Mouse (Mus musculus) ES-E14 (cell line): ENCODE measurements around the gene Gm45208. TPM values are rescaled to one million over a fixed set of nuclear protein-coding genes. Genes with fewer than 3 reads are reported as not detected.

Experiments
- DNase-seq: peaks from one replicate; pipeline ENCODE4 v3.0.0-alpha.2; 2013; ENCODE audit warnings: low read depth, low spot score
- H3K27ac ChIP-seq: 2 replicates; pipeline ENCODE4 v1.5.1; 2012; ENCODE audit warnings: low read depth, mild to moderate bottlenecking, low read length, moderate library complexity, mixed read lengths; ENCODE audit not compliant: poor library complexity, insufficient read depth, severe bottlenecking
- H3K36me3 ChIP-seq: 2 replicates; pipeline ENCODE4 v1.6.1; 2012; ENCODE audit warnings: mild to moderate bottlenecking, low read length, moderate library complexity, mixed read lengths; ENCODE audit not compliant: control insufficient read depth, poor library complexity, insufficient read depth, severe bottlenecking
- H3K4me1 ChIP-seq, 2 experiments: fragments of 150-350 bp in 1 of 2; sonication (generic) in 1 of 2; 2 replicates each; pipeline ENCODE4 v1.6.1; 2012; ENCODE audit warnings: low read length in 2 of 2, mild to moderate bottlenecking in 1 of 2, mixed read lengths in 1 of 2; ENCODE audit not compliant: control insufficient read depth in 2 of 2, insufficient read depth in 2 of 2, poor library complexity in 1 of 2
- H3K4me3 ChIP-seq, 2 experiments: fragments of 150-350 bp in 1 of 2; sonication (generic) in 1 of 2; 2 replicates each; pipeline ENCODE4 v1.5.1; 2012; ENCODE audit warnings: low read length in 2 of 2, low read depth in 1 of 2, mild to moderate bottlenecking in 1 of 2, mixed read lengths in 1 of 2; ENCODE audit not compliant: insufficient read depth in 1 of 2, poor library complexity in 1 of 2, severe bottlenecking in 1 of 2
- H3K9ac ChIP-seq: 2 replicates; pipeline ENCODE4 v1.6.1; 2012; ENCODE audit warnings: low read depth, mild to moderate bottlenecking, low read length, mixed read lengths; ENCODE audit not compliant: poor library complexity, insufficient read depth, severe bottlenecking
- H3K9me3 ChIP-seq: fragments of 150-350 bp; sonication (generic); 2 replicates; pipeline ENCODE4 v1.6.1; 2012; ENCODE audit warnings: low read depth, mild to moderate bottlenecking, low read length; ENCODE audit not compliant: control insufficient read depth, insufficient read depth
- CHD2 ChIP-seq: IDR thresholded peaks from 2 replicates; pipeline ENCODE4 v1.6.1; 2014; ENCODE audit warnings: mild to moderate bottlenecking, low read depth, low read length, inconsistent platforms
- HCFC1 ChIP-seq: IDR thresholded peaks from 2 replicates; pipeline ENCODE4 v1.6.1; 2012; ENCODE audit warnings: low read length, inconsistent platforms, borderline replicate concordance; ENCODE audit not compliant: insufficient read depth
- MAFK ChIP-seq: IDR thresholded peaks from 2 replicates; pipeline ENCODE4 v1.6.1; 2014; ENCODE audit warnings: mild to moderate bottlenecking, low read depth, low read length, inconsistent platforms; ENCODE audit not compliant: insufficient read depth
- ZC3H11A ChIP-seq: IDR thresholded peaks from 2 replicates; pipeline ENCODE4 v1.6.1; 2012; ENCODE audit warnings: low read depth, mild to moderate bottlenecking, inconsistent platforms, low read length, borderline replicate concordance
- ZNF384 ChIP-seq: IDR thresholded peaks from 2 replicates; pipeline ENCODE4 v1.6.1; 2012; ENCODE audit warnings: low read depth, low read length, inconsistent platforms
- in situ Hi-C, 2 experiments: fragments of 600-800 bp; cut with MboI; formaldehyde crosslinking; loops; one replicate each; pipeline ENCODE4 v1.15.1; 2025; ENCODE audit warnings: low sequenced_read_pairs in 2 of 2, inconsistent platforms in 1 of 2; ENCODE audit not compliant: unreplicated experiment in 2 of 2
- total RNA-seq: library from RNA; depleted of rRNA; stranded (reverse); fragments of 300-350 nt; gene quantifications from 2 replicates; pipeline ENCODE4 v1.2.3, GENCODE M21; 2012

Gene Gm45208
- total RNA-seq, 1 experiment = not detected

DNA sequence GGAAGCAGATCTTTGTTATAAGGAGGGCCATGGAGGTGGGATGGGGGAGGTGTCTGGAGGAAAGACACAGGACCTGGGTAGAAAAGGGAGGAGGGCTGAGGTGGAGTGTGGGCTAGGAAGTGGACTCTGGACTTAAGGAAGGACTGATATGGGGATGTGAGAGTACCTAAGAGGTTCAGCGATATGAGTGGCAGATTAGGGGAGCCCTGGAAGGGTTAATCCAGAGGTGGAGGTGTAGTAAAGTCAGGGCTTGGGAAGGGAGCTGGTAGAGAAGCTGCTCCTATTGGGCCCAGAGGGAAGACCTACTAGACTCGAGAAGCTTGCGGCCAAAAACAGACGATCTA, 6.8 kb downstream of the Gm45208 start:
- peaks cover 25% of the 10 kb centered on the region for H3K36me3 ChIP-seq
- peak overlapping the region; percentile 72 to 81 for H3K4me3 ChIP-seq
- H3K27ac ChIP-seq = peak overlapping the region; percentile 41; the same call in 1 of the 2 replicates
- H3K9me3 ChIP-seq = no peaks in the 10 kb centered on the region
- in situ Hi-C loops = no loop called here
- no peak for TF ChIP-seq HCFC1
- no peak for TF ChIP-seq CHD2
- TF ChIP-seq MAFK = no peak
- no peak for TF ChIP-seq ZNF384
- no peak for TF ChIP-seq ZC3H11A
- H3K4me1 ChIP-seq = peaks cover 0 to 10% of the 10 kb centered on the region in 2 experiments; a peak in 1 of 4 replicates
- peak overlapping the region; percentile 82 for H3K9ac ChIP-seq
- DNase-seq = no peak

DNA sequence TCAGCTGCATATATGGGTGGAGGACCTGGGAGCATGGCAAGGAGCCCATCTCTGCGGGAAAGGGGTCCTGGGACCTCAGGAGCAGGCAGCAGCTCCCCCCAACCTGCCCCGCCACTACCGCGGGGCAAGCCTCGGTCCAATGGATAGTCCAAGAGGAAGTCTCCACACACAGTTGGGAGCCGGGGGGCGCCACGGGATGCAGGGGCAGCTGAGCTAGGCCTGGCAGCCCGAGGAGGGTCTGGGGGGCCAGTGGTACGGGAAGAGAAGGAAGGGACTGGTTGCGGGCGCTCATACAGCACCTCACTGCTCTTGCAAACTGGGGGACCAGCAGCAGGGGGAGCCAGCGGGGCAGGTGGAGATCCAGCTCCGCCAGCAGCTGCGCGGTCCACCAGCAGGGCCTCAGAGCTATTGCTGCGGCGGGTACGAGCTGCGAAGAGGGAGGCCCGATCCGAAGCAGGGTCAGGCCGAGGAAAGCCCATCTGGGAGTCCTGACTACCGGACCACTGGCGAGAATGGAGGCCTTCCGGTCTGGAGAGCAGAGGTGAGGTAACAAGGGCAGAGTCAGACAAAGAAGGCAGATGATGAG, 11.6 kb downstream of the Gm45208 start:
- no peak overlapping the region for H3K27ac ChIP-seq

DNA sequence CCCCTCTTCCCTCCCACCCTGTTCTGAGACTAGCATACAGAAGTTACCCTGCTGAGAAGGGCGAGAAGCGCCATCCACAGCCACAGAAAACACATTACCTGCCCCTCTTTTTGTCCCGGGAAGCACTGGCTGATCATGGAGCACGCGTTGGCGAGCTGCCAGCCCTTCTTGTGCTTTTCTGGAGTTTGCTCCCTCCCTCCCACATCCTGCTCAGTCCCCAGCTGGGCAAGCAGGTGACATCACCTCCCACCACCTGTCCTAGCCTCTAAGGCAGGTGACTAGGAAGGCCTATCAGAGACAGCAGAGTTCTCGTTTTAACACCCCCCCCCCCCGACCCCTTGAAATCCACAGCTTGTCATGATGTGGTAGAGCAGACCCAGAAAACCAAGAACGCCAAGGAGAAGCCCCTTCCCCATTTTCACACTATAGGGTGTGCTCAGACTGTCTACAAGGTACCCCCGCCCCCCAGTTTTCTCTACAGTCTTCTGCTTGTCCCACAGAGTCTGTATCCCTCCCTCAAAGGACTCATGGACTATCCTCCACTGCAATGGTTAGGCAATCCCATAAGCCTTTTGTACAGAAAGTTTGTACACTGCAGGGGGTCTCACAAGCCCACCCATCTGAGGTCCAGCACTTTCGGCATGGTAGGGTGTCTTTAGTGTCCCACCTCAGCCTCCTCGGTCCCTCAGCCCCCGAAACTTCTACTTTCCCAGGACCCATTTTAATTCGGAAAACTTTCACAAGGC, 17.5 kb downstream of the Gm45208 start:
- in situ Hi-C loops = no loop called here
- Histone ChIP-seq H3K4me3 (peak overlapping the region in 1 of 2 experiments; percentile 21; a peak in 1 of 4 replicates), H3K27ac (peak overlapping the region; percentile 63; the same call in 1 of the 2 replicates), H3K9me3 (no peaks in the 10 kb centered on the region), H3K9ac (peak overlapping the region; percentile 33; the same call in 1 of the 2 replicates), H3K4me1 (peaks cover 0 to 22% of the 10 kb centered on the region in 2 experiments; a peak in 2 of 4 replicates), H3K36me3 (peaks cover 6% of the 10 kb centered on the region; the same call in 1 of the 2 replicates)
- DNase-seq = no peak
- TF ChIP-seq HCFC1 (no peak), MAFK (no peak), ZC3H11A (no peak)

More for the DNA sequence above, 11.6 kb downstream of the Gm45208 start:
- Histone ChIP-seq H3K9me3 (no peaks in the 10 kb centered on the region), H3K4me1 (peaks cover 0 to 14% of the 10 kb centered on the region in 2 experiments; a peak in 1 of 4 replicates), H3K36me3 (peaks cover 6% of the 10 kb centered on the region; the same call in 1 of the 2 replicates), H3K9ac (peak overlapping the region; percentile 55; the same call in 1 of the 2 replicates), H3K4me3 (peak overlapping the region; percentile 44 to 49; a peak in 3 of 4 replicates)
- in situ Hi-C loops = no loop called here
- TF ChIP-seq MAFK (no peak), CHD2 (no peak), ZNF384 (no peak), HCFC1 (no peak), ZC3H11A (no peak)
- DNase-seq = no peak

DNA sequence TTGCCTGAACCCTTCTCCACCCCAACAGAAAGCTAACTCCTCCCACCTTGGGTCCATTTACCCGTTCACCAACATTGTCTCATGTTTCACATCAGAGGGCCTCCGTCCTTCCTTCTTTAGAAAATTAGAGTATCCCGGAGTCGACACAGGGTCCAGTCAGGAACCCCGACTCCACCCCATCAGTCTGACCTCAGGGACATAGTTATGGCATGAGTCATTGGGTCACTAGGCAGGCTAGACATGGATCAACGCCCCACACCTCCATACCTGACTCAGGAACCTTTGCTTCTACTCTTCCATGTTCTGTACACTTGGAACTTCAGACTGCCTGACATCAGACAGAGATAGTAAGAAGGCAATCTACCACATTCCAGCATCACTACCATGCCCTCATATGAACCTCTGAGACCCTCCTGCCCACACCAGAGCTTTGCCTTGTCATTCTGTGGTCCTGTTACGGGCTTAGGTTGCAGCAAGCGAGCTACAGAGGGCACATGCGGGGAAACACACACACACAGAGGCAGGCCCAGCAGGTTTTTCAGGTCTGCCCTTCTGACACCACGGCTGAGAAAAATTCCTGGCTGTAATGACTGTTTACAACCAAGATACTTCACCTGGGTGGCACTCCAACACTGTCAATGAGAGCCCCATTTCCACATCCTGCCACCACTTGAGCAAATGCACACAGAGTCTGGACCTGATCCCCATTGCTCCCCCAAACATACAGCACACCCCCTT, 18.2 kb downstream of the Gm45208 start:
- in situ Hi-C loops = no loop called here
- Histone ChIP-seq H3K9me3 (no peaks in the 10 kb centered on the region), H3K4me1 (peaks cover 0 to 22% of the 10 kb centered on the region in 2 experiments; a peak in 2 of 4 replicates), H3K9ac (no peak overlapping the region), H3K4me3 (peak overlapping the region in 1 of 2 experiments; percentile 44; a peak in 1 of 4 replicates), H3K36me3 (peaks cover 6% of the 10 kb centered on the region; the same call in 1 of the 2 replicates), H3K27ac (peak overlapping the region; percentile 44; the same call in 1 of the 2 replicates)
- no peak for DNase-seq
- TF ChIP-seq ZC3H11A = no peak
- TF ChIP-seq HCFC1 = no peak
- no peak for TF ChIP-seq MAFK
- TF ChIP-seq ZNF384 = no peak
- no peak for TF ChIP-seq CHD2
